Mouse (Mus musculus) subcutaneous adipose tissue, adult 2 months (tissue): ENCODE measurements around the gene Olfr1487. TPM values are rescaled to one million over a fixed set of nuclear protein-coding genes. Genes with fewer than 3 reads are reported as not detected.

Source experiments
- polyA plus RNA-seq: library from polyadenylated mRNA; depleted of rRNA; stranded (reverse); fragments of >200 nt; gene quantifications from 2 replicates; pipeline ENCODE4 v1.2.3, GENCODE M21; 2012; ENCODE audit warnings: low replicate concordance; rRNA removed

The Olfr1487 gene
- not detected in 2 replicates for polyA plus RNA-seq

DNA sequence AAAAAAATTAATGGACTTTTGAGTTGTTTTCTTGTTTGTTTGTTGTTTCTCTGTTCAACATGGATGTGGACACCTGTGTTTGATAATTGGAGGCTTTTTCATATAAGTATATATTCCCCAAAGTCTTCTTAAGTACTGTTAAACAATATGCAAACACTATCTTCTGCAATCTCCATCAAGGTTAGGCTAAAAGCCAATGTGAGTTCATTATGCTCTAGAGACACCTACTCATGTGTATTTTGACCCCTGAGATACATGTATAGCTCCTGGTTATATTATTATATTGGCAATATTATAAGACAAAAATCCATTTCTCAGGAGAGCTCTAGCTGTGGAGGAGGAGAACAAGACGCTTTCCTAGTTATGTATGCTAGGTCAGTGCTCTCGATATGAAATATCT is at the start of gene Olfr1487:
Gene Olfr1487, plus strand, starts transcription at position 301 of the 400 bp plus-strand sequence.

DNA sequence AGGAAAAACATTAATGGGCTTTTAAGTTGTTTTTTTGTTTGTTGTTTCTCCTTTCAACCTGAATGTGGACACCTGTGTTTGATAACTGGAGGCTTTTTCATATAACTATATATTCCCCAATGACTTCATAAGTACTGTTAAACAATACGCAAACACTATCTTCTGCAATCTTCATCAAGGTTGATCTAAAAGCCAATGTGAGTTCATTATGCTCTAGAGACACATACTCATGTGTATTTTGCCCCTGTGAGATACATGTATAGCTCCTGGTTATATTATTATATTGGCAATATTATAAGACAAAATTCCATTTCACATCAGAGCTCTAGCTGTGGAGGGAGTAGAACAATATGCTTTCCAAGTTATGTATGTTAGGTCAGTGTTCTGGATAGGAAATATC is 34.0 kb upstream of the Olfr1487 start, which contains the start of gene Olfr1484:
Gene Olfr1484, plus strand, starts transcription at position 301 of the 400 bp plus-strand sequence.

DNA sequence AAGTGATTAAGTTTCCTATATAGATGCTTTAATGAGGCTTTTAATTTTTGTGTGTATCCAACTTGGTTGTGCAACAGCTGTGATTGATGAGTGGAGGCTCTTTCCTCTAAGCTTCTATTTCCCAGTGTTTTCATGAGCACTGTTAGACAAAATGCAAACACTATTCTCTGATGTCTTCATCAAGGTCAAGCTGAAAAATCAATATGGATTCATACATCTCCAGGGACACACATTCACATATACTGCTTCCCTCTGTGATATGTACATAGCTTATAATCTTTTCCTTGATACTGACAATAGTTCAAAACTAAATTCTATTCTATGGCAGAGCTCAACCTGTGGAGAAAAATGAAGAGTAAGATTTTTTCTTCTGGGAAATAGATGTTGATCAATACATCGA is 14.1 kb downstream of the Olfr1487 start, which contains the start of gene Olfr1489:
Gene Olfr1489, plus strand, starts transcription at position 301 of the 400 bp plus-strand sequence.

DNA sequence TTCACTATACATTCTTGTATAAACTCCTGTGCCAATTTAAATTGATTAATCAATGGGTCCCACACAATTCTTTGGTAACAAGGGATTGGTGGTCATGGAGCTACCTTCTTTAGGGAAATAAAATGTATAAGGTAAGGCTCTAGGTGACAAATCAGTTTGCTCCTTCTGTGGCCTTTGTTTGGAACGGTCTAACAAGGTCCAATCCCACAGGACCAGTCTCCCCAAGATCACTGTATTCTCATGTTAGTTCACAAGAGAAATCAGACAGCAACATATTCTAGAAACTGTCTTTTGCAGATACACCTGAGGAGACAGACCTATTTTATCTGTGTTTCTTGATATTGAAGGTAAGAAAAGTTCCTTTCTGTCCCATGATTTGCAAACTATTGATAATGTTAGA is 33.6 kb downstream of the Olfr1487 start, which contains the start of gene Olfr1490:
Gene Olfr1490, plus strand, starts transcription at position 301 of the 400 bp plus-strand sequence.

Other genes starting within 250 kb of the Olfr1487 start
- not detected in 2 replicates for gene Olfr1469, start 209.5 kb upstream of the Olfr1487 start, polyA plus RNA-seq
- gene Olfr1471, start 174.0 kb upstream of the Olfr1487 start, polyA plus RNA-seq = not detected in 2 replicates
- gene Olfr1472, start 161.3 kb upstream of the Olfr1487 start, polyA plus RNA-seq = not detected in 2 replicates
- gene Olfr1474, start 147.8 kb upstream of the Olfr1487 start, polyA plus RNA-seq = not detected in 2 replicates
- not detected in 2 replicates for gene Olfr1475, start 137.2 kb upstream of the Olfr1487 start, polyA plus RNA-seq
- gene Olfr1477, start 116.8 kb upstream of the Olfr1487 start, polyA plus RNA-seq = not detected in 2 replicates
- not detected in 2 replicates for gene Olfr1480, start 89.5 kb upstream of the Olfr1487 start, polyA plus RNA-seq
- not detected in 2 replicates for gene Olfr1484, start 33.9 kb upstream of the Olfr1487 start, polyA plus RNA-seq
- not detected in 2 replicates for gene Olfr1489, start 14.2 kb downstream of the Olfr1487 start, polyA plus RNA-seq
- not detected in 2 replicates for gene Olfr1490, start 33.7 kb downstream of the Olfr1487 start, polyA plus RNA-seq
- gene Olfr1491, start 79.9 kb downstream of the Olfr1487 start, polyA plus RNA-seq = not detected in 2 replicates
- not detected in 2 replicates for gene Olfr1493-ps1, start 105.9 kb downstream of the Olfr1487 start, polyA plus RNA-seq
- not detected in 2 replicates for gene Olfr1494, start 122.4 kb downstream of the Olfr1487 start, polyA plus RNA-seq
- not detected in 2 replicates for gene Olfr1495, start 147.2 kb downstream of the Olfr1487 start, polyA plus RNA-seq
- not detected in 2 replicates for gene Olfr1496, start 160.5 kb downstream of the Olfr1487 start, polyA plus RNA-seq
- gene Olfr1497, start 180.8 kb downstream of the Olfr1487 start, polyA plus RNA-seq = not detected in 2 replicates
- gene Olfr1499, start 202.1 kb downstream of the Olfr1487 start, polyA plus RNA-seq = not detected in 2 replicates
- gene Olfr1500, start 213.1 kb downstream of the Olfr1487 start, polyA plus RNA-seq = not detected in 2 replicates
- not detected in 2 replicates for gene Olfr1501, start 233.3 kb downstream of the Olfr1487 start, polyA plus RNA-seq
- not detected in 2 replicates for gene Olfr1502, start 244.4 kb downstream of the Olfr1487 start, polyA plus RNA-seq